Mouse (Mus musculus) lung, postnatal 10 days (tissue): ENCODE results near the gene Tert.

ENCODE experiments used
- DNase-seq: peaks from one replicate; pipeline ENCODE4 v3.0.0; 2021

Tert gene

DNA sequence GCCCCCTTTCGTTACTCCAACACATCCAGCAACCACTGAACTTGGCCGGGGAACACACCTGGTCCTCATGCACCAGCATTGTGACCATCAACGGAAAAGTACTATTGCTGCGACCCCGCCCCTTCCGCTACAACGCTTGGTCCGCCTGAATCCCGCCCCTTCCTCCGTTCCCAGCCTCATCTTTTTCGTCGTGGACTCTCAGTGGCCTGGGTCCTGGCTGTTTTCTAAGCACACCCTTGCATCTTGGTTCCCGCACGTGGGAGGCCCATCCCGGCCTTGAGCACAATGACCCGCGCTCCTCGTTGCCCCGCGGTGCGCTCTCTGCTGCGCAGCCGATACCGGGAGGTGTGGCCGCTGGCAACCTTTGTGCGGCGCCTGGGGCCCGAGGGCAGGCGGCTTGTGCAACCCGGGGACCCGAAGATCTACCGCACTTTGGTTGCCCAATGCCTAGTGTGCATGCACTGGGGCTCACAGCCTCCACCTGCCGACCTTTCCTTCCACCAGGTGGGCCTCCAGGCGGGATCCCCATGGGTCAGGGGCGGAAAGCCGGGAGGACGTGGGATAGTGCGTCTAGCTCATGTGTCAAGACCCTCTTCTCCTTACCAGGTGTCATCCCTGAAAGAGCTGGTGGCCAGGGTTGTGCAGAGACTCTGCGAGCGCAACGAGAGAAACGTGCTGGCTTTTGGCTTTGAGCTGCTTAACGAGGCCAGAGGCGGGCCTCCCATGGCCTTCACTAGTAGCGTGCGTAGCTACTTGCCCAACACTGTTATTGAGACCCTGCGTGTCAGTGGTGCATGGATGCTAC, at the start of gene Tert:
Gene Tert (plus strand): TSS at position 167 of the 805 bp plus-strand sequence.
- DNase-seq = peak; percentile 65

- DNase-seq = no peak
These were observed 49.4 kb upstream of the Tert start for GRCm38 (mm10) chr13:73577277-73577676.

DNA sequence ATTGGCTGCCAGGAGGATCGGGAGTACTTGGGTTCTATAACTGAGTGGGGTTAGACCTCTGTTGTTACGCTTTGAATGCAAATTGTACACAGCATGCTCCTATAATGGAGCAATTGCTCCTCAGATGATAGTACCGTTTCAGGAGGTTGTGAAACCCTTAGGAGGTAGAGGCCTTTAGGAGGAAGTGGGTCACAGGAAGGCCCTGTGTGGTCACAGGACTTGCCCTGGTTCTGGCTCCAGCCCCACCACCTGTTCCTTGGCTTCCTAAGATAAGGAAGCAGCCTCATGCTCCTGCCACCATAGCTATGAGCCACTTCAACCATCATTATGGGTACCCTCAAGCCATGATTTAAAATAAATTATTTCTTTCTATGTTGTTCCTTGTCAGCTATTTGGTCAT, 35.2 kb upstream of the Tert start:
- DNase-seq = no peak

DNA sequence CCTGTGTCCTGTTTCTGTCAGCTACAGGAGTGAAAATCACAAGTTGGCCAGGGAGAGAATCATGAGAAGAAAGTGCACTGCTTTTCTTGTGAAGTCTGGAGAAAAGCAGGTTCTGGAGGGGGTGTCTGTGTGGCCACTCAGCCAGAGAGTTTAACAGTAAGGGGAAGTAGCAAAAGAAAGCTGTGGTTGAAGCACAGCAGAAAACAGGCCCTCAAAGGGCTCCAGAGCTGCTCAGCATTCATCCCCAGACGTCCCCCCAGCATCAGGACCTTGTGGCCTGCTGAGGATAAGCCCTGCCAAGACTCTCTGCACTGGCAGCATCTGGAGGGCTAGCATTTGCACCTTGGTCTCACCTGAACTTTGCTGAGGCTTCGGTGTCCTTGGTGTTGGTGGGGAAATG, 34.2 kb upstream of the Tert start:
- no peak for DNase-seq

- DNase-seq = no peak
These were observed 30.4 kb upstream of the Tert start for GRCm38 (mm10) chr13:73596276-73596675.

DNA sequence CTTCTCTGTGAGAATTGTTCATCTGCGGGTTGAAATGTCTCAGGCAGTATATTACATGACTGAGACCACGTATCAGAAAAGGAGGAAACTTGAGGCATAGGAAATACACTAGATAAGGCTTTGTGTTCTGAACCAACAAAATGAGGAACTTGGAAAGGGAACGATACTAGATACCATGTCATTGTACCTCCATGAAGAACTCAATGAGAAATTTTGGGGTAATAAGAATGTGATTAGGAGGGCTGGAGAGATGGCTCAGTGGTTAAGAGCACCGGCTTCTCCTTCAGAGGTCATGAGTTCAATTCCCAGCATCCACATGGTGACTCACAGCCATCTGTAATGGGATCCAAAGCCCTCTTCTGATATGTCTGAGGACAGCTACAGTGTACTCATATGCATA, 26.5 kb upstream of the Tert start:
- no peak for DNase-seq

GRCm38 (mm10) chr13:73603046-73603445, 23.7 kb upstream of the Tert start:
- no peak for DNase-seq

- DNase-seq = peak; percentile 97
These were observed 23.1 kb upstream of the Tert start, which contains the start of gene Clptm1l for GRCm38 (mm10) chr13:73603522-73604155. Gene Clptm1l (plus strand): TSS chr13:73604006.

GRCm38 (mm10) chr13:73604156-73604957, 22.4 kb upstream of the Tert start:
- no peak for DNase-seq

GRCm38 (mm10) chr13:73618406-73618805, 8.3 kb upstream of the Tert start:
- no peak for DNase-seq

DNA sequence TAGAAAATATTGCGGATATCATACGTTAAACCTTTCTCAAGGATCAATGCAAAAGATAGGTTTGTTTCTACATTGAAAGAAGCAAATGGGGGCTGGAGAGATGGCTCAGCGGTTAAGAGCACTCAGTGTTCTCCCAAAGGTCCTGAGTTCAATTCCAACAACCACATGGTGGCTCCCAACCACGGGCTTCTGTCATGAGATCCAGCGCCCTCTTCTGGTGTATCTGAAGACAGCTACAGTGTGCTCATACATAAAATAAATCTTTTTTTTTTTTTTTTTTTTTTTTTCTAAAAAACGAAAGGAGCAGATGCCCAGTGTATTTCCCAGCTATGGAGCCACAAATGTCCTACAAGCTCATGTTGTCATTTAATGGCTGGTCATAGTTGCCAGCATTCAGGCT, 6.1 kb upstream of the Tert start:
- no peak for DNase-seq

GRCm38 (mm10) chr13:73626410-73626744, 334 bp upstream of the Tert start:
- no peak for DNase-seq

GRCm38 (mm10) chr13:73628586-73629113, 1.9 kb downstream of the Tert start:
- no peak for DNase-seq

DNA sequence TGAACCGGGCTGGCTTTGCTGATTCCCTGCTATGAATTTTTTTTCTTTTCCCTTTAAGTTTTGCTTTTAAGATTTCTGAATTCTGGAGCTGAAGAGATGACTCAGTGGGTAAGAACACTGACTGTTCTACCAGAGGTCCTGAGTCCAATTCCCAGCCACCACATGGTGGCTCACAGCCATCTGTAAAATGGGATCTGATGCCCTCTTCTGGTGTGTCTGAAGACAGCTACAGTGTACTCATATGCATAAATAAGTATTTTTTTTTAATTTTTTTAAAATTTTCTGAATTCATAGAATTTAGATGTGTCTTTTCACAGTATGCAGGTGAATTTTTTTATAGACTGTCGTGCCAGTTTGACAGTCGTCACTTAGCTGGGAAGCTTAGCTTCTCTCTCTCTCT, 5.1 kb downstream of the Tert start:
- DNase-seq = no peak

- no peak for DNase-seq
These were observed 11.1 kb downstream of the Tert start for GRCm38 (mm10) chr13:73637826-73638225.

GRCm38 (mm10) chr13:73641296-73641695, 14.6 kb downstream of the Tert start:
- no peak for DNase-seq

DNA sequence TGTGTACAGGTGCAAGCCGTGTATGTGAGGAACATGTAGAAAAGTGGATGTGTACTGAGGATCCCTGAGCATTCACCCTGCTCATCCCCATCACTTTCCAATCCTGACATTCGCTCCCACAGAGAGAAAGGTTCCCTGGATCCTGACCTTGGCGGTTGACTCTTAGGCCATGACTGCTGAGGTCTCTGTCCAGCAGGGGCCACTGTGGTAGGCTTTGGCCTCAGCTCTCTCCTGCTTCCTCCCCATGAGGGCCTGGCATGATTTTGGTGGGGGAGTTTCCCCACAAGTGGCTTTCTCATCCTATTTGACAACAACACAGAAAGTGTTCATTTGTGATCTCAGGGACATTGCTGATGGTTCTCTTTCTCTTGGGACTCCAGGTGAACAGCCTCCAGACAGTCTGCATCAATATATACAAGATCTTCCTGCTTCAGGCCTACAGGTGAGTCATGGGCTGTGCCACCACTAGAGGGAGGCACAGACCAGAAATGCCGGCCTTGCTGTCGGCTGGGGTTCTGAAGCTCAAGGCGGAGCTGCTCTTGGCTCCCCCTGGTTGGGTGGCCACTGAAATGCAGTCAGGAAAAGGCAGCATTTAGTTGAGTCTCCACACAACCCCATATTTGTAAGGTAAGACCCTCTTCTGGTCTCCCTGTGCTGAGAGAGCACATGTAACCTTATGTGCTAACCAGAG, 19.8 kb downstream of the Tert start:
- peak; percentile 56 for DNase-seq

- no peak for DNase-seq
These were observed 26.6 kb downstream of the Tert start for GRCm38 (mm10) chr13:73653266-73653665.

DNA sequence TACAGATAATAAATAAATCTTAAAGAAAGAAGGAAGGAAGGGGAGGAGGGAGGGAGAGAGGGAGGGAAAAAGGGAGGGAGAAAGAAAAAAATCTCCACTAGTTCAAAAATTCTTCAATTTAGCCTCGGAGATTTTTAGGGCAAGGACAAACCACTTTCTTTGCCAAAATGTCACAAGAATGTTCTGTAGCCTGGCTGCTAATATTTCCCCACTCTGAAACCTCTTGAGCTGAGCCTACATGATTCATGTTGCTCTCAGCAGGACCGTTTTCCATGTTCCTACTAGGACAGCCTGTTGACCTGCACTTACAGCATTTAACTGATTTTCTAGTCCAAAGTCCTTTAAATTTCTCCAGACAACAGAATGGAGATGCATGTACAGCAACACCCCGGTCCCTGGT, 28.3 kb downstream of the Tert start:
- no peak for DNase-seq

DNA sequence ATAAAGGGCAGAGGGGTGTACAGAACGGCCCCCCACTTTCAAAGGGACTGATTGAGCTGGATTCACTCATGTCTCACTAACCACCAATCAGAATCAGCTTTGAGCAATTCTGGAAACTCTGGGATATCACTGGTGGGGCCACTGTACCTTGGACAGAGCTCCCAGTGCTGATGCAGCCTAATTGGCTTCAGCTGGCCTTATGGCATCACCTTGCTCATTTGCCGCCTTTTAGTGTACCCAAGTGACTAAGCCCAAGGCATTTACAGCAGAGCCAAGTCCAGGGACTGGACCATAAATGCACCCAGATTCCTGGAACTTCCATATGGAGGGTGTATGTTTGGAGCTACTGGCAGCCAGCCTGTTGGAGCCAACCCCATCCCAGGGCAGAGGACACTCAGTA, 32.2 kb downstream of the Tert start:
- DNase-seq = no peak

DNA sequence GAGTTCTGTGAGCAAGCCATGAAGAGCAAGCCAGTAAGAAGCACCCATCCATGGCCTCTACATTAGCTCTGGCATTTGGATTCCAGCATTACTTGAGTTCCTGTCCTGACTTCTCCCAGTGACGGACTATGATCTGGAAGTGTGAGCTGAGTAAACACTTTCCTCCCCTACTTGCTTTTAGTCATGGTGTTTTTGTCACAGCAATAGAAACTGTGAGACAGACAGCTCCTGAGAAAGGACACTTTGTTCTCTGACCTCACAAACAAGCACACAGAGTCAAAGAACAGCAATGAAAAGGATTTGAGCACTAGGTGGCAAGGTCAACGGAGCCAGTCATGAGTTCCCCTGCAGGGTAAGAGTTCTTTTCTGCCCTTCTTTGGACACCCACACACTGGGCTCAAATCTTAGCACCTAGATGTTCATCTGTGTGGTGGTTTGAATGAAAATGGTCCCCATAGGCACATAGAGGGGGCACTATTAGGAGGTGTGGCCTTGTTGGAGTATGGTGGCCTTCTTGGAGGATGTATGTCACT, 33.5 kb downstream of the Tert start:
- DNase-seq = no peak

DNA sequence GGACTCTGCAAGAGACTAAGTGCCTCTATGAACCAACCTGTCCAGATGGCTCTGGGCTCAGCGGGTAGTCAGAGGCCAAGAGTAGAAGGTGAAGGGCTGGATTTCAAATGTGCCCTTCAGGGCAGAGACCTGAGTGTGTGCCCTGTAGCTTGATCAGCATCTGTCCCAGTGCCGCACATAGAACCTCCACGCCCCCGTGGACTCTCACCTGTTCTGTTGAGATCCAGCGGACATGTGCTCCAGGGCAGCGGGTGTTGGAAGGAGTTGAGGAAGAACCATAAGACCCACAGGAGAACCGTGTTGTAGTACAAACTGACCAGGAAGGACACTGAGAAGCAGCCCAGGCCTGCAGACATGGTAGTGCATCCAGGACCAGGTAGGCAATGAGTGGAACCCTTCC, 48.5 kb downstream of the Tert start:
- DNase-seq = no peak

DNA sequence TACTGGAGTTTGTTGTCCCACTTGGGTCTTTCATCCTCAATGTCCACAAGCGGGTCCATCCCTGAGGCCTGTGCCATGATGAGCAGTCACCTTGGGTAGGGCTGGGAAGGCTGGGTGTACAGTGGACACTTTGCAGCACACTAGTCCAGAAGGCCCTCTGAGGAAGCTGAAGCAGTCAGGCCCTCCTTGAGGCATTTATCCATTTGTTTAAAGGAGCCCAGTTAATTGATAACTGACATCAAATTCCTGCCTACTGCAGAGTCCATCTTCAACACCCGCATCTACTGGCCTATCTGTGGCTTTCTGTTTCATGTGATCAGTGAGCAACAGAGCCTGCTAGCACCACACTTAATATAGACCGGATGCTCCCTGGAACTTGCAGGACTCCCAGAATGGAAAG, 51.1 kb downstream of the Tert start, which contains the start of gene Slc6a18:
Gene Slc6a18 (minus strand): TSS at position 171 of the 400 bp plus-strand sequence.
- DNase-seq = no peak
